Mouse (Mus musculus): ENCODE measurements around the gene Gna13. TPM values are rescaled to one million over a fixed set of nuclear protein-coding genes. Genes with fewer than 3 reads are reported as not detected.

Gene Gna13
- polyA plus RNA-seq, 1 experiment = 24.1 TPM

- no peak for TF ChIP-seq POLR2A (IDR thresholded peaks at IDR 0.05; ENCODE audit: insufficient read length, low read depth)
- TF ChIP-seq MYOD1 (IDR thresholded peaks at IDR 0.05; ENCODE audit: control insufficient read depth in 1 of 3, insufficient read length in 2 of 3, low read depth in 2 of 3) = no peak
- peaks cover 26% of the 10 kb centered on the region for H3K79me2 ChIP-seq (ENCODE audit: control insufficient read depth, insufficient read depth)
- H3K36me3 ChIP-seq (ENCODE audit: control insufficient read depth, insufficient read depth) = peaks cover under 1% of the 10 kb centered on the region
- no peak overlapping the region for H3K4me2 ChIP-seq (ENCODE audit: low read depth)
- no peak overlapping the region for H3ac ChIP-seq (ENCODE audit: control insufficient read depth, insufficient read length)
- no peaks in the 10 kb centered on the region for H3K27me3 ChIP-seq (ENCODE audit: control insufficient read depth, insufficient read depth, insufficient read length)
- no peak overlapping the region for H3K4me3 ChIP-seq
Measured at GRCm38 (mm10) chr11:109360581-109361040, 2.0 kb upstream of the Gna13 start.

GRCm38 (mm10) chr11:109361241-109361630 lies 1.4 kb upstream of the Gna13 start:
- H3ac ChIP-seq (ENCODE audit: control insufficient read depth, insufficient read length) = no peak overlapping the region

GRCm38 (mm10) chr11:109361631-109362462 lies 784 bp upstream of the Gna13 start:
- H3K4me2 ChIP-seq (ENCODE audit: low read depth) = peak overlapping the region; percentile 96
- peaks cover 8% of the 10 kb centered on the region for H3K36me3 ChIP-seq (ENCODE audit: control insufficient read depth, insufficient read depth)
- no peak for TF ChIP-seq CEBPB (IDR thresholded peaks at IDR 0.05; ENCODE audit: insufficient read depth, poor library complexity, severe bottlenecking)
- TF ChIP-seq USF1 (IDR thresholded peaks at IDR 0.05; ENCODE audit: low read depth) = peak; percentile 34
- H3K27me3 ChIP-seq (ENCODE audit: control insufficient read depth, insufficient read depth, insufficient read length) = no peaks in the 10 kb centered on the region
- H3K79me2 ChIP-seq (ENCODE audit: control insufficient read depth, insufficient read depth) = peaks cover 39% of the 10 kb centered on the region
- H3ac ChIP-seq (ENCODE audit: control insufficient read depth, insufficient read length) = peak overlapping the region; percentile 96
- peak overlapping the region; percentile 80 for H3K4me3 ChIP-seq

More at GRCm38 (mm10) chr11:109361241-109361630, 1.4 kb upstream of the Gna13 start:
- Histone ChIP-seq H3K4me2 (ENCODE audit: low read depth) (peak overlapping the region; percentile 96), H3K27me3 (ENCODE audit: control insufficient read depth, insufficient read depth, insufficient read length) (no peaks in the 10 kb centered on the region), H3K79me2 (ENCODE audit: control insufficient read depth, insufficient read depth) (peaks cover 33% of the 10 kb centered on the region), H3K36me3 (ENCODE audit: control insufficient read depth, insufficient read depth) (peaks cover 7% of the 10 kb centered on the region), H3K4me3 (peak overlapping the region; percentile 80)
- no peak for TF ChIP-seq SRF (IDR thresholded peaks at IDR 0.05; ENCODE audit: control insufficient read depth, insufficient read length, low read depth)

- no peak for TF ChIP-seq TCF12 (IDR thresholded peaks at IDR 0.05; ENCODE audit: insufficient read depth, poor library complexity, severe bottlenecking)
- TF ChIP-seq E2F4 (IDR thresholded peaks at IDR 0.05; ENCODE audit: insufficient read depth) = no peak
- TF ChIP-seq USF1 (IDR thresholded peaks at IDR 0.05; ENCODE audit: low read depth) = no peak
- TF ChIP-seq POLR2A (IDR thresholded peaks at IDR 0.05; ENCODE audit: insufficient read length, low read depth) = no peak
- TF ChIP-seq POLR2AphosphoS2 (IDR thresholded peaks at IDR 0.05; ENCODE audit: insufficient read length, low read depth) = no peak
- no peak for TF ChIP-seq MYOG (IDR thresholded peaks at IDR 0.05; ENCODE audit: control insufficient read depth in 1 of 3, insufficient read depth in 1 of 3, insufficient read length in 2 of 3, low read depth in 2 of 3)
- H3K4me2 ChIP-seq (ENCODE audit: low read depth) = peak overlapping the region; percentile 81
- peaks cover 8% of the 10 kb centered on the region for H3K36me3 ChIP-seq (ENCODE audit: control insufficient read depth, insufficient read depth)
- H3K27me3 ChIP-seq (ENCODE audit: control insufficient read depth, insufficient read depth, insufficient read length) = no peaks in the 10 kb centered on the region
- peak overlapping the region; percentile 96 for H3ac ChIP-seq (ENCODE audit: control insufficient read depth, insufficient read length)
- H3K79me2 ChIP-seq (ENCODE audit: control insufficient read depth, insufficient read depth) = peaks cover 55% of the 10 kb centered on the region
- peak overlapping the region; percentile 80 for H3K4me3 ChIP-seq
Measured at GRCm38 (mm10) chr11:109363191-109364133, 831 bp downstream of the Gna13 start.

GRCm38 (mm10) chr11:109364337-109364736 lies 1.7 kb downstream of the Gna13 start:
- peaks cover 8% of the 10 kb centered on the region for H3K36me3 ChIP-seq (ENCODE audit: control insufficient read depth, insufficient read depth)
- no peak for TF ChIP-seq POLR2A (IDR thresholded peaks at IDR 0.05; ENCODE audit: insufficient read length, low read depth)
- TF ChIP-seq MAX (IDR thresholded peaks at IDR 0.05; ENCODE audit: low read depth) = no peak
- no peak for TF ChIP-seq POLR2AphosphoS2 (IDR thresholded peaks at IDR 0.05; ENCODE audit: insufficient read length, low read depth)
- TF ChIP-seq USF1 (IDR thresholded peaks at IDR 0.05; ENCODE audit: low read depth) = no peak
- no peak for TF ChIP-seq SRF (IDR thresholded peaks at IDR 0.05; ENCODE audit: control insufficient read depth, insufficient read length, low read depth)
- TF ChIP-seq E2F4 (IDR thresholded peaks at IDR 0.05; ENCODE audit: insufficient read depth) = no peak
- no peak for TF ChIP-seq CEBPB (IDR thresholded peaks at IDR 0.05; ENCODE audit: insufficient read depth, poor library complexity, severe bottlenecking)
- no peak for TF ChIP-seq TCF12 (IDR thresholded peaks at IDR 0.05; ENCODE audit: insufficient read depth, poor library complexity, severe bottlenecking)
- no peak for TF ChIP-seq REST (IDR thresholded peaks at IDR 0.05; ENCODE audit: insufficient read depth, insufficient read length)
- no peak for TF ChIP-seq MYOG (IDR thresholded peaks at IDR 0.05; ENCODE audit: control insufficient read depth in 1 of 3, insufficient read depth in 1 of 3, insufficient read length in 2 of 3, low read depth in 2 of 3)
- no peak for TF ChIP-seq MYOD1 (IDR thresholded peaks at IDR 0.05; ENCODE audit: control insufficient read depth in 1 of 3, insufficient read length in 2 of 3, low read depth in 2 of 3)
- TF ChIP-seq TCF3 (IDR thresholded peaks at IDR 0.05; ENCODE audit: insufficient read length, low read depth) = no peak
- no peaks in the 10 kb centered on the region for H3K27me3 ChIP-seq (ENCODE audit: control insufficient read depth, insufficient read depth, insufficient read length)
- peak overlapping the region; percentile 80 for H3K4me3 ChIP-seq
- H3K4me2 ChIP-seq (ENCODE audit: low read depth) = peak overlapping the region; percentile 81
- no peak overlapping the region for H3ac ChIP-seq (ENCODE audit: control insufficient read depth, insufficient read length)
- peaks cover 64% of the 10 kb centered on the region for H3K79me2 ChIP-seq (ENCODE audit: control insufficient read depth, insufficient read depth)
